ENCODE assay signal across 19 mouse cellular contexts in the genomic region with DNA sequence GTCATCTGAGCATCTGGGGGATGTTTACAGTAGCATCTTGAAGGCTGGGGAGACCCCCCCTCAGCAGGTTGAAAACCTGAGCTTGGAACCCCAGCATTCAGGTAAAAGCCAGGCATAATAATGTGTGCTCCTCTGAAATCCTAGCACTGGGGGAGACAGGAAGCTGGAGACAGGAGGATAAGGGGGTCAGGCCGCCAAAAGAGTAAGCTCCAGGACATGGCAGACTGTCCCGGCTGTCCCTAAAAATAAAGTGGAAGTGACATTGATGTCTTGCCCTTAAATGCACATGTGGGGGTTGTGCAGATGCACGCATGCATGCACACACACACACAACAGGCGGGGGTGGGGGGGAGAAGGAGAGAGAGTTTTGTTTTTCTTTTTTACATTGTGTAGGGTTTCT.
A peak's percentile ranks its signal among the peaks of the same experiment; 100 is the strongest.
DNase-seq lines count a peak whose midpoint lies in the region; ATAC-seq and TF ChIP-seq lines count a peak whose summit lies in the region.
"Had no signal": no experiment of that assay in that cellular context is flagged by ENCODE, and none has a peak within 500 bp of the region (broad histone marks: within the 10 kb centered on the region; RNA-seq: fewer than 3 reads in every experiment).

No protein-coding gene starts in this region.

- H3K4me2 ChIP-seq in hindbrain, embryonic 14.5 days (replicated peaks), result no peak overlapping the region
- H3K4me2 ChIP-seq in hindbrain, embryonic 16.5 days (ENCODE audit: low read length), result no peak overlapping the region
- H3K4me2 ChIP-seq in forebrain, embryonic 15.5 days (replicated peaks), result 0 out of 2 replicates have a peak overlapping the region, but pooled peaks have one; percentile 24
- H3K4me2 ChIP-seq in neural tube, embryonic 15.5 days, result no peak overlapping the region
- H3K4me2 ChIP-seq: limb, embryonic 13.5 days; liver, embryonic 13.5 days; lung, embryonic 14.5 days; neural tube, embryonic 12.5 days; stomach, embryonic 15.5 days had no signal

- peaks cover 7% of the 10 kb centered on the region for H3K36me3 ChIP-seq in heart, adult 2 months (ENCODE audit: control insufficient read depth, insufficient read depth, low read length)
- no peaks in the 10 kb centered on the region for H3K36me3 ChIP-seq in hindbrain, embryonic 14.5 days (replicated peaks; ENCODE audit: control insufficient read depth, insufficient read depth)
- H3K36me3 ChIP-seq in hindbrain, embryonic 16.5 days (ENCODE audit: control insufficient read depth, insufficient read depth, low read length), result no peaks in the 10 kb centered on the region
- H3K36me3 ChIP-seq in forebrain, embryonic 15.5 days, result no peaks in the 10 kb centered on the region
- H3K36me3 ChIP-seq in neural tube, embryonic 15.5 days, result no peaks in the 10 kb centered on the region
- H3K36me3 ChIP-seq: limb, embryonic 13.5 days; liver, embryonic 13.5 days; neural tube, embryonic 12.5 days; stomach, embryonic 15.5 days had no signal

- no peak overlapping the region for H3K9ac ChIP-seq in heart, adult 2 months (ENCODE audit: low read depth, low read length)
- H3K9ac ChIP-seq in hindbrain, embryonic 14.5 days, result no peak overlapping the region
- H3K9ac ChIP-seq in hindbrain, embryonic 16.5 days (ENCODE audit: low read depth, low read length), result no peak overlapping the region
- no peak overlapping the region for H3K9ac ChIP-seq in forebrain, embryonic 15.5 days (replicated peaks)
- H3K9ac ChIP-seq in neural tube, embryonic 15.5 days (replicated peaks), result no peak overlapping the region
- H3K9ac ChIP-seq: limb, embryonic 13.5 days; liver, embryonic 13.5 days; lung, embryonic 14.5 days; neural tube, embryonic 12.5 days; stomach, embryonic 15.5 days had no signal

- intact Hi-C loops in heart, adult 2 months (cut with DNase I), result no loop called here
- intact Hi-C loops in heart, postnatal 10 days (cut with DNase I), result no loop called here

- no peak for ATAC-seq in hindbrain, embryonic 14.5 days (ENCODE audit: low FRiP score)
- no peak for ATAC-seq in hindbrain, embryonic 16.5 days
- ATAC-seq in forebrain, embryonic 15.5 days (replicated peaks), result no peak
- ATAC-seq in neural tube, embryonic 15.5 days (ENCODE audit: low FRiP score), result no peak
- ATAC-seq: inflammation-experienced regulatory T-cells, adult 6 months had no signal

- TF ChIP-seq POLR2A in heart, adult 2 months (IDR thresholded peaks at IDR 0.05; ENCODE audit: insufficient read depth, low read depth, low read length), result no peak

- no peaks in the 10 kb centered on the region for H3K27me3 ChIP-seq in heart, adult 2 months (ENCODE audit: control insufficient read depth, insufficient read depth, low read length)
- no peaks in the 10 kb centered on the region for H3K27me3 ChIP-seq in hindbrain, embryonic 14.5 days (ENCODE audit: control insufficient read depth, insufficient read depth, low read length)
- H3K27me3 ChIP-seq in hindbrain, embryonic 16.5 days (replicated peaks; ENCODE audit: control insufficient read depth, insufficient read depth, low read length), result no peaks in the 10 kb centered on the region
- H3K27me3 ChIP-seq in forebrain, embryonic 15.5 days, result no peaks in the 10 kb centered on the region
- no peaks in the 10 kb centered on the region for H3K27me3 ChIP-seq in neural tube, embryonic 15.5 days (replicated peaks)
- H3K27me3 ChIP-seq: limb, embryonic 13.5 days; liver, embryonic 13.5 days; neural tube, embryonic 12.5 days; stomach, embryonic 15.5 days had no signal

- no peak for DNase-seq in heart, adult 2 months
- DNase-seq in heart, postnatal 10 days, result no peak
- no peak for DNase-seq in hindbrain, embryonic 14.5 days (ENCODE audit: low spot score)
- DNase-seq in adrenal gland, postnatal 14 days, result no peak
- DNase-seq: gastrocnemius, postnatal 25 days; kidney, adult 8-10 months; kidney, postnatal 14 days; layer of hippocampus, postnatal 36 days; liver, embryonic 13.5 days; lung, embryonic 14.5 days; lung, postnatal 4 days had no signal

- WGBS in heart, adult 2 months, result 26% methylated on average over 4 of the region's 4 CpGs
- WGBS in hindbrain, embryonic 14.5 days, result 45% methylated on average over 4 of the region's 4 CpGs
- 51% methylated on average over 4 of the region's 4 CpGs for WGBS in hindbrain, embryonic 16.5 days
- WGBS in forebrain, embryonic 15.5 days, result 66% methylated on average over 4 of the region's 4 CpGs
- 46% methylated on average over 4 of the region's 4 CpGs for WGBS in neural tube, embryonic 15.5 days

- H3K4me1 ChIP-seq in heart, adult 2 months (ENCODE audit: control insufficient read depth, insufficient read depth, low read length), result peaks cover 5% of the 10 kb centered on the region
- peaks cover 24% of the 10 kb centered on the region for H3K4me1 ChIP-seq in hindbrain, embryonic 14.5 days (replicated peaks; ENCODE audit: control insufficient read depth, insufficient read depth, low read length)
- H3K4me1 ChIP-seq in hindbrain, embryonic 16.5 days (ENCODE audit: control insufficient read depth, insufficient read depth, low read depth, low read length), result peaks cover 13% of the 10 kb centered on the region
- H3K4me1 ChIP-seq in forebrain, embryonic 15.5 days, result peaks cover 72% of the 10 kb centered on the region
- peaks cover 43% of the 10 kb centered on the region for H3K4me1 ChIP-seq in neural tube, embryonic 15.5 days
- H3K4me1 ChIP-seq: liver, embryonic 13.5 days; stomach, embryonic 15.5 days had no signal

- no peak for TF ChIP-seq EP300 in heart, adult 2 months (IDR thresholded peaks at IDR 0.05; ENCODE audit: insufficient read depth, low read depth, low read length)

- TF ChIP-seq CTCF in heart, adult 2 months (IDR thresholded peaks at IDR 0.05), result no peak

- H3K79me2 ChIP-seq in heart, adult 2 months (replicated peaks; ENCODE audit: control insufficient read depth, insufficient read depth, low read length), result peaks cover 9% of the 10 kb centered on the region

- no peak overlapping the region for H3K4me3 ChIP-seq in heart, adult 2 months
- H3K4me3 ChIP-seq in hindbrain, embryonic 14.5 days (replicated peaks; ENCODE audit: low read length), result no peak overlapping the region
- no peak overlapping the region for H3K4me3 ChIP-seq in hindbrain, embryonic 16.5 days (ENCODE audit: low read length)
- no peak overlapping the region for H3K4me3 ChIP-seq in forebrain, embryonic 15.5 days
- H3K4me3 ChIP-seq in neural tube, embryonic 15.5 days (replicated peaks), result no peak overlapping the region
- H3K4me3 ChIP-seq: layer of hippocampus, adult 2 months; limb, embryonic 13.5 days; liver, embryonic 13.5 days; neural tube, embryonic 12.5 days; stomach, embryonic 15.5 days had no signal

- peak overlapping the region; percentile 72 for H3K27ac ChIP-seq in heart, adult 2 months
- H3K27ac ChIP-seq in hindbrain, embryonic 14.5 days, result peak overlapping the region; percentile 70; the same call in 1 of the 2 replicates
- no peak overlapping the region for H3K27ac ChIP-seq in hindbrain, embryonic 16.5 days (ENCODE audit: low read depth, low read length)
- peak overlapping the region; percentile 87 for H3K27ac ChIP-seq in forebrain, embryonic 15.5 days (replicated peaks)
- peak overlapping the region; percentile 78; the same call in 1 of the 2 replicates for H3K27ac ChIP-seq in neural tube, embryonic 15.5 days (replicated peaks)
- H3K27ac ChIP-seq: layer of hippocampus, adult 2 months; limb, embryonic 13.5 days; liver, embryonic 13.5 days; neural tube, embryonic 12.5 days; stomach, embryonic 15.5 days had no signal

- H3K9me3 ChIP-seq in hindbrain, embryonic 14.5 days (ENCODE audit: control insufficient read depth, low read length), result no peaks in the 10 kb centered on the region
- H3K9me3 ChIP-seq in hindbrain, embryonic 16.5 days (ENCODE audit: control insufficient read depth, low read length), result no peaks in the 10 kb centered on the region
- no peaks in the 10 kb centered on the region for H3K9me3 ChIP-seq in forebrain, embryonic 15.5 days
- no peaks in the 10 kb centered on the region for H3K9me3 ChIP-seq in neural tube, embryonic 15.5 days (replicated peaks)
- H3K9me3 ChIP-seq: limb, embryonic 13.5 days; liver, embryonic 13.5 days; neural tube, embryonic 12.5 days; stomach, embryonic 15.5 days had no signal
